Mouse (Mus musculus) hindbrain, embryonic 16.5 days (tissue): ENCODE results near the gene Ear10. TPM values are rescaled to one million over a fixed set of nuclear protein-coding genes. Genes with fewer than 3 reads are reported as not detected.
"Not testable (repeated sequence)": the region's sequence is repeated elsewhere in the genome, so short reads cannot be mapped to it uniquely, and the experiment has no call there.

Experiments used
- ATAC-seq: fragments of 200-750 bp; cut with Nextera tagmentation; 2 replicates; pipeline ENCODE4 v1.8.0; 2017; ENCODE audit warnings: moderate TSS enrichment, moderate library complexity
- H3K27ac ChIP-seq: fragments of 300-500 bp; sonication (generic); 2 replicates; pipeline ENCODE4 v1.5.1; 2014; ENCODE audit warnings: low read depth, mild to moderate bottlenecking, control low read depth, low read length, moderate library complexity
- H3K27me3 ChIP-seq: fragments of 300-500 bp; sonication (generic); replicated peaks from 2 replicates; pipeline ENCODE4 v1.6.1; 2014; ENCODE audit warnings: low read length; ENCODE audit not compliant: control insufficient read depth, insufficient read depth
- H3K36me3 ChIP-seq: fragments of 300-500 bp; sonication (generic); 2 replicates; pipeline ENCODE4 v1.6.1; 2014; ENCODE audit warnings: mild to moderate bottlenecking, low read length, moderate library complexity, mixed read lengths; ENCODE audit not compliant: control insufficient read depth, insufficient read depth
- H3K4me1 ChIP-seq: fragments of 300-500 bp; sonication (generic); 2 replicates; pipeline ENCODE4 v1.6.1; 2014; ENCODE audit warnings: low read depth, low read length; ENCODE audit not compliant: control insufficient read depth, insufficient read depth
- H3K4me2 ChIP-seq: fragments of 300-500 bp; sonication (generic); 2 replicates; pipeline ENCODE4 v1.6.1; 2014; ENCODE audit warnings: mild to moderate bottlenecking, low read length, control low read depth, moderate library complexity
- H3K4me3 ChIP-seq: fragments of 300-500 bp; sonication (generic); 2 replicates; pipeline ENCODE4 v1.5.1; 2014; ENCODE audit warnings: mild to moderate bottlenecking, low read length, control low read depth, moderate library complexity
- H3K9ac ChIP-seq: fragments of 300-500 bp; sonication (generic); 2 replicates; pipeline ENCODE4 v1.6.1; 2014; ENCODE audit warnings: low read depth, mild to moderate bottlenecking, control low read depth, low read length, moderate library complexity
- H3K9me3 ChIP-seq: fragments of 300-500 bp; sonication (generic); 2 replicates; pipeline ENCODE4 v1.6.1; 2014; ENCODE audit warnings: mild to moderate bottlenecking, low read length, moderate library complexity; ENCODE audit not compliant: control insufficient read depth
- WGBS: fragments of 180-500 bp; shearing (Covaris S2); extraction: QIAGEN DNeasy Blood & Tissue Kit; methylation state at CpG from one replicate; pipeline ENCODE4 v1.1.7; 2014; 5-methylcytosine and 5-hydroxymethylcytosine counted together
- polyA plus RNA-seq: library from polyadenylated mRNA; unstranded; fragments of >200 nt; fragmentation: Nextera tagmentation; extraction: Ambion mirVana; gene quantifications from 2 replicates; pipeline ENCODE4 v1.2.1, GENCODE M21; 2015

Gene Ear10
- not detected in 2 replicates for polyA plus RNA-seq

DNA sequence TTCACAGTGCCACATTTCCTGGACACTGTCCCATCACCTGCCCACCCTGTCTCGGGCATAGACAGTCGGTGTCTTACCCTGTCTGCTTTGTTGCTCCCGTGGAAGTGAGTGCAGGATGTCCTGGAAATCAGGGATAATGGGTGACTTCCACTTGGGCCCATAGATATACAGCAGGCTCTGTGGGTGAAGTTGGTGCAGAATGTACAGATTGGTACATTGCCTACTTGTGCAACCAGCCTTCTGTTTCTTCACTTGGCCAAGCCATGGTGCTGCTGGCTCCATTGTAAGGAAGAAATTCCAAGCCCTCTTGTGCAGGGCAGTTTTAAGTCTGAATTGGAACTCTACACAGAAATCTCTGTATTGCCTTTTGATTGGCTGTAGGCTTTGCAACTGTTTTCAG is at the start of gene Ear10:
Ear10 (minus strand) TSS at position 101 of the 400 bp plus-strand sequence.
- not testable (repeated sequence) for H3K27me3 ChIP-seq, H3K4me3 ChIP-seq, ATAC-seq, H3K27ac ChIP-seq, H3K4me2 ChIP-seq, H3K36me3 ChIP-seq, H3K9me3 ChIP-seq, H3K9ac ChIP-seq, H3K4me1 ChIP-seq
- 93% methylated on average over 3 of the region's 3 CpGs for WGBS

DNA sequence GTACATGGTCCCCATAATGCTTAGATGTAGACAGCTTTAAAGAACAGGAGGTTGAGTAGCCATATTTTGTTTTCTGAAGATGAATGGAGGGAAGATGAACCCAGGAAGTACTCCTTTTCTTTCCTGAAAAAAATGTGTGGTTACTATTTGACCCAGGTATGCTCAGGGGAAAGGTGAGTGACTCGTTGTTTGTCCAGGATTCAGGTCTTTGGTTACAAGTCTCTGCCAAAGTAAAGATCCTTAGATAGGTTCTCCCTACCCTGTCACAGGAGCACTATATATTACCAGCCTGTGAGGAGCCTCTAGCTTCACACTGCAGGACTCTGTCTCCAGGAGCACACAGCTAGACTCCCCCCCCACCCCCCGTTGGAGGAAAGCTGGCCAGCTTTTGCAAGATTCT is 33.4 kb upstream of the Ear10 start, which contains the start of gene Ang5:
Ang5 (plus strand) TSS at position 301 of the 400 bp plus-strand sequence.
- H3K9ac ChIP-seq, H3K9me3 ChIP-seq, ATAC-seq, H3K36me3 ChIP-seq, H3K4me3 ChIP-seq, H3K4me2 ChIP-seq, H3K27ac ChIP-seq, H3K4me1 ChIP-seq, H3K27me3 ChIP-seq: not testable (repeated sequence)
- no CpG with 5 or more reads among the region's 2 CpGs for WGBS

DNA sequence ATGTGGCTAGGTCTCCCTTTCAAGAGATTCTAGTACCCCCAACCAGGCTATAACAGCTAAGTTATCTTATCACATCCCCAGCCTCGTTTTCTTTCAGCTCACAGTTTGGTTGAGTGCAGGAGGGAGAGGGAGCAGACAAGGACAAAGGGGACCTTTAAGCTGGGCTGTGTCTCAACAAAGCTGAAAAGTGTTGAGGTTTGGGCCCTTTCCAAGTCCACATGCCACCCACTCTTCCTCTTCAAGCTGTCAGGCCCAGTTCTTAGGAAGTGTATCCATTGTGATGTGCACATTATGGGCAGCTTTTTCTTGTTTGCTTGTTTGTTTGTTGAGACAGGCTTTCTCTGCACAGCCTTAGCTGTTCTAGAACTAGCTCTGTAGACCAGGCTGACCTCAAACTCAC is 31.7 kb upstream of the Ear10 start:
- not testable (repeated sequence) for H3K36me3 ChIP-seq, H3K4me3 ChIP-seq, H3K27ac ChIP-seq, H3K9ac ChIP-seq, H3K4me2 ChIP-seq, ATAC-seq, H3K27me3 ChIP-seq, H3K9me3 ChIP-seq, H3K4me1 ChIP-seq
- WGBS: no CpG with 5 or more reads among the region's 1 CpGs

DNA sequence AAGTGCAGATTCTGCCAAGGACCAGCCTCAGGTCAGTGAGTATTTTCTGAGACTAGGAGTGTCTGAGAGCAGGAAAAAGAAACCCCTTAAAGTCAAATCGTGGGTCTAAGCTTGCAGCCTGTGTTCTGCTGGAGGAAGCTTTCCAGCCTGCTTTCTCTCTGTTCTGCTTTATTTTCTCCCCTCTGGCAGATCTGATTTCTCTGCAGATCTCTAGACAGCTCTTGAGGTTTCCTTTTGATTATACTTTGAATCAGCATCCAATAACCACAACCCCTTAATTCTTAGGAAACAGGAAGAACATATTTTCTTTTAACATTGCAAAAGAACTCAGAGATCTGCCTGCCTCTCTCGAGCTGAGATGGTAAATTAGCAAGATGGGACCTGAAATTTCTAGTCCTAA is 30.0 kb upstream of the Ear10 start:
- not testable (repeated sequence) for H3K4me3 ChIP-seq, H3K36me3 ChIP-seq, ATAC-seq, H3K4me1 ChIP-seq, H3K4me2 ChIP-seq, H3K27me3 ChIP-seq, H3K9me3 ChIP-seq, H3K9ac ChIP-seq, H3K27ac ChIP-seq
- 62% methylated on average over 2 of the region's 2 CpGs for WGBS

DNA sequence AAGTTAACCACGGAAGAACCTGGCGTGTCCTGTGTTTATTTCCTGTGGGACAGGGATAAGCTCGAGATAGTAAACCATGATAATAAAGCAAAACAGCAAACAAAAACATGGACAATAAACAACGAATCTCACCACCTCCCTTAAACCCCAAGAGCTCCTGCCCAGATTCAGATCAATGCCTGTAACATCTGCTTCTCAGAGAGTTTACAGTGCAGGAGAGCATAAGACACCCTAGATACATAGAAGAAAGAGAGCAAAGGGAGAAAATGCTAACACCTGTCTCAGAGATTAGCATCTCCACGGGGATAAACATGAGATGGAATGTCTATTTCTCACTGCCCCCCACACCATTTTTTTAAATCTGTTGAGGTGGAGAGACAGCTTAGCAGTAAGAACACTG is 10.0 kb upstream of the Ear10 start:
- 42% methylated on average over 5 of the region's 5 CpGs for WGBS

DNA sequence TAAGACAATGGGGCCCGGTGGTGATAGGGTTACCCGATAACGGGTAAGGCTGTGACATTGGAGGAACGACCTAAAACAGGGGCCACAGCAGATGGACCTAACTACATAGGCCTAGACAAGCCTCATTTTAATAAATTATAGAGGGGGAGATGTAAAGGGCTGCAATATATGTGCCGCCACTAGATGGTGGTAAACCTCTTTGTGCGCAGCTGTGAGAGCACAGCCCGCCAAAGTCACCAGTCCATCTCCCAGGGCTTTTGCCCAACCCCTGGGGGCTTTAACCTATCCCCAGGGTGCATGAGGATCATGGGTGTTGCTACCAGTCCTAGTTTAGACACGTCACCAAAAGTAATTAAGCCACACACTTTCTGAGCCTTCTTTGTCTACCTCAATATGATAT is 9.6 kb upstream of the Ear10 start:
- not testable (repeated sequence) for H3K4me1 ChIP-seq, H3K9me3 ChIP-seq, H3K4me3 ChIP-seq, H3K27me3 ChIP-seq, H3K27ac ChIP-seq, ATAC-seq, H3K36me3 ChIP-seq, H3K9ac ChIP-seq, H3K4me2 ChIP-seq
- 14% methylated on average over 8 of the region's 8 CpGs for WGBS

More for the DNA sequence above, 10.0 kb upstream of the Ear10 start:
- H3K4me2 ChIP-seq, H3K36me3 ChIP-seq, H3K4me1 ChIP-seq, H3K4me3 ChIP-seq, H3K27me3 ChIP-seq, H3K27ac ChIP-seq, ATAC-seq, H3K9ac ChIP-seq, H3K9me3 ChIP-seq: not testable (repeated sequence)

DNA sequence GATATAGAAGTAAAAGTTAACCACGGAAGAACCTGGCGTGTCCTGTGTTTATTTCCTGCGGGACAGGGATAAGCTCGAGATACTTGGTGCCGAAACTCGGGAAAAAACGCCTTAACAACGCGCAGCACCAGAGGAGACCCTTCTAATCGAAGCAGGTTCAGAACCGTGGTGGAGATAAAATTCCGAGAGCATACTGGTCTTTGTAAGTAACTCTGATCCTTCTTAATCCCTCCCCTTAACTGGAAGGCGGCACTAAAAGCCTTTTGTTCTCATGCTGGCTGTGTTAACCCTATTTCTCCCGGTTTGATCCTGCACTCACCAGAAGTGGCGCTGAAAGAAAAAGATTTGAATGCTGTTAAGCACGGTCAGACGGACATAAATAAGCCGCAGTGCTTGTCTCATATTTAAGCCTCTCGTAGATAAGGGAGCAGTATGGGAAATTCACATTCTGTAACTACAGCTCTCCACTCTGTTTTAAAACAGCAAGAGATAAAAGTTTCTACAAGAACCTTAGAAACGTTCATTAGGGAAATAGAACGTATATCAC is 2.1 kb upstream of the Ear10 start:
- ATAC-seq: peak; percentile 93
- 4% methylated on average over 21 of the region's 21 CpGs for WGBS
- Histone ChIP-seq H3K27ac (peak overlapping the region; percentile 62), H3K9ac (peak overlapping the region; percentile 51), H3K4me3 (peak overlapping the region; percentile 44), H3K4me2 (peak overlapping the region; percentile 55)
- H3K27me3 ChIP-seq, H3K36me3 ChIP-seq, H3K9me3 ChIP-seq, H3K4me1 ChIP-seq: not testable (repeated sequence)

DNA sequence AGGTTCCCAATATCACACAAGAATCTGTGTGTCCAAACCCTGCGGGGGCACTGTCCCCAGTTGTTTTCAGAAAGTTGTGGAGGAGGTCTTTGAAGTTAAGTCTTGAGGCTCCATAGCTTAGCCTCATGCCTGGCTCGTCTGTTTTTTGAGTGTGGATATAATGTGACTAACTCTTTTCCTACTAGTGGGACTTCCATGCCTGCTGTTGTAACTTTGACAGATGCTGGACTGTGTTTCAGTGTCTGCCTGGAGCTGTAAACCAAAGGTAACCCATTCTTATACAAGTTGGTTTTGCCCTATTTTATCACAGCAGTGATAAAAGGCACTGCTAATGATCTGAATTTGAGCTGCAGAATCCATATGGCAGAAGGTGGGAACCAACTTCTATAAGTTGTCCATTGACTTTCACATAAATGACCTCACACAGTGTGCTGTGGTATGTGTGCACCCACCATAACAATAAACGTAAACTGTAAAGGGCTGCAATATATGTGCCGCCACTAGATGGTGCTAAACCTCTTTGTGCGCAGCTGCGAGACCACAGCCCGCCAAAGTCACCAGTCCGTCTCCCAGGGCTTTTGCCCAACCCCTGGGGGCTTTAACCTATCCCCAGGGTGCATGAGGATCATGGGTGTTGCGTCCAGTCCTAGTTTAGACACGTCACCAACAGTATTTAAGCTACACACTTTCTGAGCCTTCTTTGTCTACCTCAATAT is 1.5 kb upstream of the Ear10 start, which contains the start of gene Gm8113:
Gm8113 (plus strand) TSS at position 703 of the 716 bp plus-strand sequence.
- 9% methylated on average over 10 of the region's 10 CpGs for WGBS
- H3K9ac ChIP-seq: peak within 1 kb of the TSS; percentile 51
- H3K4me2 ChIP-seq: peak within 1 kb of the TSS; percentile 55
- H3K36me3 ChIP-seq, H3K9me3 ChIP-seq, H3K4me1 ChIP-seq, H3K27me3 ChIP-seq: not testable (repeated sequence)
- H3K27ac ChIP-seq: peak within 1 kb of the TSS; percentile 62
- H3K4me3 ChIP-seq: peak within 1 kb of the TSS; percentile 44
- ATAC-seq: peak; percentile 99

DNA sequence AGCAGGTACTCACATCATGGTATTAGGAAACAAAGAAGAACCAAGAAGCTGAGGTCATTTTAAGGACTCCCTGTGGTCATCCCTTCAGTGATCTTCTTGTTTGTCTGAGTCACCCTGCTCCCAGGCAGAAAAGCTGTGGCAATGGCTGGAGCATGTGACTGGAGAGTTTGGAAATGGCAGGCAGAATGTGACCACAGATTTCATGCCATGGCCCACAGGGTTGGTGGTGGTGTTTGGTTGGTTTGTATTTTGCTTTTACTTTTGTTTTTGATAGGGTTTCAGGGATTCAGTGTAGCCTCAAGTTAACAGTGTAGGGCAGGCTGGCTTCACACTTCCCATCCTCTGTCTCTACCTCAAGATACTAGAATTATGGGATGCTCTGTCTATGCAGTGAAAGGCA is 5.1 kb downstream of the Ear10 start:
- not testable (repeated sequence) for H3K36me3 ChIP-seq, H3K27me3 ChIP-seq, ATAC-seq, H3K4me2 ChIP-seq, H3K27ac ChIP-seq, H3K9ac ChIP-seq, H3K9me3 ChIP-seq, H3K4me1 ChIP-seq, H3K4me3 ChIP-seq
